Mouse (Mus musculus) liver, embryonic 14.5 days (tissue): ENCODE measurements around the gene Galnt16. TPM values are rescaled to one million over a fixed set of nuclear protein-coding genes. Genes with fewer than 3 reads are reported as not detected.

Source experiments
- ATAC-seq: fragments of 200-750 bp; cut with Nextera tagmentation; 2 replicates; pipeline ENCODE4 v1.8.0; 2017; ENCODE audit warnings: moderate number of reproducible peaks, mild to moderate bottlenecking, moderate library complexity; ENCODE audit not compliant: insufficient read depth
- DNase-seq, 3 experiments: peaks; one replicate each; pipeline ENCODE4 v3.0.0-alpha.2; 2012 to 2013; ENCODE audit warnings: low read depth in 3 of 3, low spot score in 3 of 3
- H3K27ac ChIP-seq: fragments of 300-500 bp; sonication (generic); 2 replicates; pipeline ENCODE4 v1.5.1; 2014; ENCODE audit warnings: moderate library complexity, mild to moderate bottlenecking, control low read depth, inconsistent platforms
- H3K27me3 ChIP-seq: fragments of 300-500 bp; sonication (generic); 2 replicates; pipeline ENCODE4 v1.6.1; 2014; ENCODE audit warnings: mild to moderate bottlenecking, low read length, moderate library complexity; ENCODE audit not compliant: control insufficient read depth, insufficient read depth
- H3K36me3 ChIP-seq: fragments of 300-500 bp; sonication (generic); replicated peaks from 2 replicates; pipeline ENCODE4 v1.6.1; 2014; ENCODE audit warnings: low read depth; ENCODE audit not compliant: control insufficient read depth, insufficient read depth
- H3K4me1 ChIP-seq, 2 experiments: fragments of 200-500 bp in 1 of 2; fragments of 300-500 bp in 1 of 2; sonication (generic) in 1 of 2; replicated peaks; 2 replicates each; pipeline ENCODE4 v1.6.1; 2012 to 2014; ENCODE audit warnings: antibody characterized with exemption in 1 of 2, inconsistent platforms in 1 of 2, low read length in 1 of 2; ENCODE audit not compliant: control insufficient read depth in 2 of 2, insufficient read depth in 2 of 2
- H3K4me2 ChIP-seq: fragments of 300-500 bp; sonication (generic); 2 replicates; pipeline ENCODE4 v1.6.1; 2014; ENCODE audit warnings: low read depth, mild to moderate bottlenecking, control low read depth, moderate library complexity
- H3K4me3 ChIP-seq, 2 experiments: fragments of 200-500 bp in 1 of 2; fragments of 300-500 bp in 1 of 2; sonication (generic) in 1 of 2; 2 replicates each; pipeline ENCODE4 v1.5.1; 2012 to 2014; ENCODE audit warnings: low read depth in 2 of 2, low read length in 2 of 2, mild to moderate bottlenecking in 2 of 2, control low read depth in 1 of 2, inconsistent platforms in 1 of 2, moderate library complexity in 1 of 2; ENCODE audit not compliant: insufficient read depth in 1 of 2
- H3K9ac ChIP-seq: fragments of 300-500 bp; sonication (generic); replicated peaks from 2 replicates; pipeline ENCODE4 v1.6.1; 2014; ENCODE audit warnings: mild to moderate bottlenecking, control low read depth, moderate library complexity
- H3K9me3 ChIP-seq: fragments of 300-500 bp; sonication (generic); 2 replicates; pipeline ENCODE4 v1.6.1; 2016; ENCODE audit warnings: low read length, mixed read lengths; ENCODE audit not compliant: control insufficient read depth
- CTCF ChIP-seq: IDR thresholded peaks from 2 replicates; pipeline ENCODE4 v1.5.1; 2016; ENCODE audit warnings: antibody characterized with exemption, low read depth, control low read depth
- EP300 ChIP-seq: IDR thresholded peaks from 2 replicates; pipeline ENCODE4 v1.6.1; 2016; ENCODE audit warnings: antibody characterized with exemption, low read depth
- WGBS: fragments of 180-500 bp; shearing (Covaris S2); extraction: QIAGEN DNeasy Blood & Tissue Kit; methylation state at CpG from one replicate; pipeline ENCODE4 v1.1.7; 2014; ENCODE audit not compliant: insufficient replicate concordance; 5-methylcytosine and 5-hydroxymethylcytosine counted together
- polyA plus RNA-seq, 2 experiments: library from polyadenylated mRNA; depleted of rRNA in 1 of 2; stranded (reverse) in 1 of 2; unstranded in 1 of 2; fragments of >200 nt; fragmentation: Nextera tagmentation in 1 of 2; extraction: Ambion mirVana in 1 of 2; gene quantifications; 2 replicates each; pipeline versions ENCODE4 v1.2.1 to v1.2.3; 2012 to 2014

Galnt16 gene
- polyA plus RNA-seq, 2 experiments, result 0.04 to 0.07 TPM

DNA sequence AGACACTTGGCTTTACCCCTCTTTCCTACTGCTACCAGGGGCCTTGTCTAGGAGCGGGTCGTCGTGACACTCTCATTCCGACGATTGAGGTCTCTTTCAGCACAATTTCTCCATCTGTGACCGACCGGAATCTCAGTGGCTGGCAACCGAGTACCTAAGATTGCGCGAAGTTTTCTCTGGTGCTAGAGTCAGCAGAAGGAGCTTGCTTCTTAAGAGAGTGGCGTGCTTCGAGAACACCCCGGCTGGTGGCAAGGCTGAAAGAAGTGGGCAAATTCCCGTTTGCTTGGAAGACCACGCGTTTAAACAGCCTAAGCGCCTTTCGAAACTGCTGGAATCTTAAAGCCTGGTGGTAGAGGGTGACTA lies 126.4 kb downstream of the Galnt16 start:
- no peak for ATAC-seq

DNA sequence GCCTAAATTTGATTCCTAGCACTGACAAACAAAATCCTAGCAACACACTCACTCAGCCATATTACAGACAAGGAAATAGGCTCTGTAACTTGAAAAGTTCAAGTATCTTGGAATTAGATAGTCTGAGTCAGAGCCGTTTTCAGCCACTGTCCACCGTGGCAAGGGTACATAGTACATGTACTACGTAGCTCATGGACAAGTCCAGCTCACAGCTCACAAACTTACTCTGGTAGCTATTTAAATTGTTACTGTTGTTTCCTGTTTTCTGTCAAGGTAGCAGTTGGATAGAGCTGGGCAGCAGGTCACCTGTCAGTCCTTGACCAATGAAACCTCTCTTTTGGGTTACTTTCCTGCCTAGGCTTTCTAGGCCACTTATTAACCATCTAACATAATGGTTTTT lies 128.3 kb downstream of the Galnt16 start:
- Histone ChIP-seq H3K4me1 (peaks cover 23 to 30% of the 10 kb centered on the region in 2 experiments), H3K27me3 (no peaks in the 10 kb centered on the region), H3K9me3 (no peaks in the 10 kb centered on the region), H3K9ac (no peak overlapping the region), H3K4me2 (peak overlapping the region; percentile 96), H3K36me3 (peaks cover 4% of the 10 kb centered on the region; the same call in 1 of the 2 replicates), H3K27ac (no peak overlapping the region), H3K4me3 (peak overlapping the region in 1 of 2 experiments; percentile 100; a peak in 1 of 4 replicates)
- DNase-seq (no peak), ATAC-seq (no peak)
- TF ChIP-seq EP300, result no peak
- no peak for TF ChIP-seq CTCF
- 82% methylated on average over 3 of the region's 3 CpGs for WGBS

More for the DNA sequence above, 126.4 kb downstream of the Galnt16 start:
- peaks cover 21% of the 10 kb centered on the region for H3K36me3 ChIP-seq
- peak overlapping the region; percentile 98 for H3K9ac ChIP-seq
- peaks cover 20 to 30% of the 10 kb centered on the region in 2 experiments for H3K4me1 ChIP-seq
- peak overlapping the region; percentile 20; the same call in 1 of the 2 replicates for H3K27ac ChIP-seq
- peak overlapping the region; percentile 96 for H3K4me2 ChIP-seq
- H3K27me3 ChIP-seq, result no peaks in the 10 kb centered on the region
- TF ChIP-seq EP300 (no peak), CTCF (no peak)
- H3K4me3 ChIP-seq, result peak overlapping the region; percentile 92 to 100
- no peak for DNase-seq
- 7% methylated on average over 18 of the region's 18 CpGs for WGBS
- H3K9me3 ChIP-seq, result no peaks in the 10 kb centered on the region

DNA sequence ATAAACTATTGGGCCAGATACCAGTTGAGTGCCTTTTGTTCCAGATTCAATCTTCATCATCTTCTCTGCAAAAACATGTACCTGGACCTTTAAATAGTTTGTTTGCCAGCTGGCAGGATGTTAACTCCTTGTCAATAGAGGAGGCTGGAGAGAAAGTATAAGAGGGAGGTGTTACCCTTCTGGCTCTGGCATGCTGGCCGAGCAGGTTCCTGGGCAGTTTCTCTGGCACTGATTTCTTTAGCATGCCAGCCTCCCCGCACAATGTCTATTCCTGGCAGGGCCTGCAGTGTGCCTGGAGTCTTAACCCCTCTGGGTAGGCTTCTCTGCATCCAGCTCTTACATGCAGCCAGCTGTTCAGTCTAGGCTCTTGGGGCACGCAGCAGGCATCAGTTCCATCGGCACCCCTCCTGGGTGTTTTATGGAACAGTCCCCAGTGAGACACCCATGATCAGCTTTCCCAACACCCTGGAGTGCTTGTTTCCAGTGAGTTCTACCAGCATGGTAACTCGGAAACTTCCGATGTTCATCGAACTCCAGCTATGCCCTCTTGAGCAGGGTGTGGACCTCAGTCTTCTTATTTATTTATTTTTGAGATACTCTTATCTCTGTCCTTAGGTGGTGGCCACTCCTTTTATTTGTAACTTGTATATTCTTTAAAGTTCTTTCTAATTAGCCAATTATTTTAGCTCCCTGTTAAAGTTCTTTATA lies 136.0 kb downstream of the Galnt16 start:
- DNase-seq, result no peak
- Histone ChIP-seq H3K9ac (no peak overlapping the region), H3K4me3 (no peak overlapping the region), H3K27ac (no peak overlapping the region), H3K27me3 (no peaks in the 10 kb centered on the region), H3K4me2 (no peak overlapping the region), H3K36me3 (no peaks in the 10 kb centered on the region), H3K9me3 (no peaks in the 10 kb centered on the region), H3K4me1 (peaks cover 3 to 9% of the 10 kb centered on the region in 2 experiments; a peak in 3 of 4 replicates)
- ATAC-seq, result no peak
- 81% methylated on average over 7 of the region's 7 CpGs for WGBS
- TF ChIP-seq CTCF (no peak), EP300 (no peak)

- DNase-seq, result no peak
- Histone ChIP-seq H3K27me3 (no peaks in the 10 kb centered on the region), H3K4me2 (no peak overlapping the region), H3K27ac (no peak overlapping the region), H3K4me1 (peaks cover 3 to 9% of the 10 kb centered on the region in 2 experiments; a peak in 3 of 4 replicates), H3K9ac (no peak overlapping the region), H3K36me3 (no peaks in the 10 kb centered on the region), H3K9me3 (no peaks in the 10 kb centered on the region), H3K4me3 (no peak overlapping the region)
- ATAC-seq, result no peak
- 74% methylated on average over 3 of the region's 3 CpGs for WGBS
- TF ChIP-seq CTCF (no peak), EP300 (no peak)
Measured at GRCm38 (mm10) chr12:80654659-80655025, 136.6 kb downstream of the Galnt16 start.

GRCm38 (mm10) chr12:80658661-80659060 lies 140.6 kb downstream of the Galnt16 start:
- no peak for TF ChIP-seq EP300
- TF ChIP-seq CTCF, result no peak
- ATAC-seq (no peak), DNase-seq (no peak)
- 55% methylated on average over 6 of the region's 6 CpGs for WGBS
- Histone ChIP-seq H3K9ac (no peak overlapping the region), H3K4me3 (no peak overlapping the region), H3K4me2 (no peak overlapping the region), H3K9me3 (no peaks in the 10 kb centered on the region), H3K27ac (no peak overlapping the region), H3K36me3 (peaks cover 3% of the 10 kb centered on the region), H3K4me1 (peaks cover 3 to 6% of the 10 kb centered on the region in 2 experiments; a peak in 3 of 4 replicates), H3K27me3 (no peaks in the 10 kb centered on the region)
